Mouse (Mus musculus): Measurements from ENCODE around the gene Fxyd6. TPM values are rescaled to one million over a fixed set of nuclear protein-coding genes. Genes with fewer than 3 reads are reported as not detected.

Fxyd6 gene
- polyA plus RNA-seq, 1 experiment from 2014 or later: 121 TPM

- WGBS: 82% methylated on average over 4 of the region's 4 CpGs
- no peak overlapping the region for H3K9ac ChIP-seq
- no peak overlapping the region for H3K4me3 ChIP-seq
- H3K36me3 ChIP-seq: peaks cover 6% of the 10 kb centered on the region; the same call in 1 of the 2 replicates
- H3K4me2 ChIP-seq (replicated peaks): no peak overlapping the region
- ATAC-seq (ENCODE audit: insufficient number of reproducible peaks, insufficient read depth, low FRiP score, low TSS enrichment): no peak
- H3K27ac ChIP-seq: no peak overlapping the region
- peaks cover 16% of the 10 kb centered on the region for H3K4me1 ChIP-seq
- H3K9me3 ChIP-seq: no peaks in the 10 kb centered on the region
- no peaks in the 10 kb centered on the region for H3K27me3 ChIP-seq
Observed at GRCm38 (mm10) chr9:45376427-45376826, 6.4 kb downstream of the Fxyd6 start.

GRCm38 (mm10) chr9:45376883-45377282, 6.9 kb downstream of the Fxyd6 start:
- Histone ChIP-seq H3K4me1 (peaks cover 14% of the 10 kb centered on the region), H3K9ac (no peak overlapping the region), H3K36me3 (peaks cover 6% of the 10 kb centered on the region; the same call in 1 of the 2 replicates), H3K9me3 (no peaks in the 10 kb centered on the region), H3K27ac (no peak overlapping the region), H3K27me3 (no peaks in the 10 kb centered on the region), H3K4me3 (no peak overlapping the region), H3K4me2 (replicated peaks) (no peak overlapping the region)
- 92% methylated on average over 2 of the region's 2 CpGs for WGBS
- ATAC-seq (ENCODE audit: insufficient number of reproducible peaks, insufficient read depth, low FRiP score, low TSS enrichment): no peak

- Histone ChIP-seq H3K9ac (no peak overlapping the region), H3K4me2 (replicated peaks) (no peak overlapping the region), H3K27ac (no peak overlapping the region), H3K4me1 (peaks cover 10% of the 10 kb centered on the region; the same call in 1 of the 2 replicates), H3K9me3 (no peaks in the 10 kb centered on the region), H3K36me3 (peaks cover 6% of the 10 kb centered on the region; the same call in 1 of the 2 replicates), H3K27me3 (no peaks in the 10 kb centered on the region), H3K4me3 (no peak overlapping the region)
- ATAC-seq (ENCODE audit: insufficient number of reproducible peaks, insufficient read depth, low FRiP score, low TSS enrichment): no peak
- 59% methylated on average over 10 of the region's 10 CpGs for WGBS
Observed at GRCm38 (mm10) chr9:45380411-45381251, 10.6 kb downstream of the Fxyd6 start.

- H3K27me3 ChIP-seq: no peaks in the 10 kb centered on the region
Observed at GRCm38 (mm10) chr9:45382336-45382735, 12.4 kb downstream of the Fxyd6 start.

GRCm38 (mm10) chr9:45382834-45383233, 12.8 kb downstream of the Fxyd6 start:
- Histone ChIP-seq H3K27ac (no peak overlapping the region), H3K4me1 (peaks cover 10% of the 10 kb centered on the region; the same call in 1 of the 2 replicates), H3K9me3 (no peaks in the 10 kb centered on the region), H3K9ac (no peak overlapping the region), H3K36me3 (peaks cover 2% of the 10 kb centered on the region; the same call in 1 of the 2 replicates), H3K4me3 (no peak overlapping the region), H3K27me3 (no peaks in the 10 kb centered on the region), H3K4me2 (replicated peaks) (no peak overlapping the region)
- no peak for ATAC-seq (ENCODE audit: insufficient number of reproducible peaks, insufficient read depth, low FRiP score, low TSS enrichment)
- 69% methylated on average over 5 of the region's 5 CpGs for WGBS

More at GRCm38 (mm10) chr9:45382336-45382735, 12.4 kb downstream of the Fxyd6 start:
- no peaks in the 10 kb centered on the region for H3K9me3 ChIP-seq
- 82% methylated on average over 5 of the region's 5 CpGs for WGBS
- no peak overlapping the region for H3K4me3 ChIP-seq
- peaks cover 10% of the 10 kb centered on the region; the same call in 1 of the 2 replicates for H3K4me1 ChIP-seq
- ATAC-seq (ENCODE audit: insufficient number of reproducible peaks, insufficient read depth, low FRiP score, low TSS enrichment): no peak
- H3K4me2 ChIP-seq (replicated peaks): no peak overlapping the region
- no peak overlapping the region for H3K27ac ChIP-seq
- H3K36me3 ChIP-seq: peaks cover 2% of the 10 kb centered on the region; the same call in 1 of the 2 replicates
- no peak overlapping the region for H3K9ac ChIP-seq

GRCm38 (mm10) chr9:45383883-45384282, 13.9 kb downstream of the Fxyd6 start:
- Histone ChIP-seq H3K4me3 (no peak overlapping the region), H3K9ac (no peak overlapping the region), H3K36me3 (peaks cover 2% of the 10 kb centered on the region; the same call in 1 of the 2 replicates), H3K4me2 (replicated peaks) (no peak overlapping the region), H3K4me1 (peaks cover 10% of the 10 kb centered on the region; the same call in 1 of the 2 replicates), H3K27me3 (no peaks in the 10 kb centered on the region), H3K27ac (no peak overlapping the region), H3K9me3 (no peaks in the 10 kb centered on the region)
- ATAC-seq (ENCODE audit: insufficient number of reproducible peaks, insufficient read depth, low FRiP score, low TSS enrichment): no peak
- WGBS: 92% methylated on average over 6 of the region's 6 CpGs

- no peak overlapping the region for H3K27ac ChIP-seq
- 81% methylated on average over 5 of the region's 5 CpGs for WGBS
- H3K9ac ChIP-seq: no peak overlapping the region
- H3K9me3 ChIP-seq: no peaks in the 10 kb centered on the region
- no peaks in the 10 kb centered on the region for H3K36me3 ChIP-seq
- H3K4me1 ChIP-seq: no peaks in the 10 kb centered on the region
- no peaks in the 10 kb centered on the region for H3K27me3 ChIP-seq
- H3K4me3 ChIP-seq: no peak overlapping the region
- ATAC-seq (ENCODE audit: insufficient number of reproducible peaks, insufficient read depth, low FRiP score, low TSS enrichment): no peak
- H3K4me2 ChIP-seq (replicated peaks): no peak overlapping the region
Observed at GRCm38 (mm10) chr9:45386698-45387097, 16.7 kb downstream of the Fxyd6 start.

- Histone ChIP-seq H3K4me1 (no peaks in the 10 kb centered on the region), H3K9me3 (no peaks in the 10 kb centered on the region), H3K4me3 (no peak overlapping the region), H3K27me3 (no peaks in the 10 kb centered on the region), H3K9ac (no peak overlapping the region), H3K4me2 (replicated peaks) (no peak overlapping the region), H3K27ac (no peak overlapping the region), H3K36me3 (peaks cover 11% of the 10 kb centered on the region)
- ATAC-seq (ENCODE audit: insufficient number of reproducible peaks, insufficient read depth, low FRiP score, low TSS enrichment): 0 out of 2 replicates have a peak, but pooled peaks have one; percentile 39
- 44% methylated on average over 12 of the region's 12 CpGs for WGBS
Observed at GRCm38 (mm10) chr9:45388385-45388994, 18.5 kb downstream of the Fxyd6 start.

- Histone ChIP-seq H3K36me3 (peaks cover 16% of the 10 kb centered on the region), H3K27me3 (no peaks in the 10 kb centered on the region), H3K4me3 (no peak overlapping the region), H3K9me3 (no peaks in the 10 kb centered on the region), H3K4me1 (no peaks in the 10 kb centered on the region), H3K27ac (no peak overlapping the region), H3K4me2 (replicated peaks) (no peak overlapping the region), H3K9ac (no peak overlapping the region)
- no peak for ATAC-seq (ENCODE audit: insufficient number of reproducible peaks, insufficient read depth, low FRiP score, low TSS enrichment)
- WGBS: 80% methylated on average over 8 of the region's 8 CpGs
Observed at GRCm38 (mm10) chr9:45389596-45389995, 19.6 kb downstream of the Fxyd6 start.

- ATAC-seq (ENCODE audit: insufficient number of reproducible peaks, insufficient read depth, low FRiP score, low TSS enrichment): no peak
- no peaks in the 10 kb centered on the region for H3K9me3 ChIP-seq
- no peak overlapping the region for H3K9ac ChIP-seq
- no peak overlapping the region for H3K27ac ChIP-seq
- no peak overlapping the region for H3K4me2 ChIP-seq (replicated peaks)
- 70% methylated on average over 7 of the region's 7 CpGs for WGBS
- H3K36me3 ChIP-seq: peaks cover 27% of the 10 kb centered on the region
- no peaks in the 10 kb centered on the region for H3K4me1 ChIP-seq
- no peak overlapping the region for H3K4me3 ChIP-seq
- H3K27me3 ChIP-seq: no peaks in the 10 kb centered on the region
Observed at GRCm38 (mm10) chr9:45391299-45391698, 21.3 kb downstream of the Fxyd6 start.

- H3K9ac ChIP-seq: no peak overlapping the region
- H3K4me3 ChIP-seq: no peak overlapping the region
- 83% methylated on average over 6 of the region's 6 CpGs for WGBS
- peaks cover 27% of the 10 kb centered on the region for H3K36me3 ChIP-seq
- no peaks in the 10 kb centered on the region for H3K4me1 ChIP-seq
- no peaks in the 10 kb centered on the region for H3K27me3 ChIP-seq
- H3K4me2 ChIP-seq (replicated peaks): no peak overlapping the region
- no peak overlapping the region for H3K27ac ChIP-seq
- no peak for ATAC-seq (ENCODE audit: insufficient number of reproducible peaks, insufficient read depth, low FRiP score, low TSS enrichment)
- no peaks in the 10 kb centered on the region for H3K9me3 ChIP-seq
Observed at GRCm38 (mm10) chr9:45395218-45395617, 25.2 kb downstream of the Fxyd6 start.

- Histone ChIP-seq H3K4me1 (no peaks in the 10 kb centered on the region), H3K9ac (no peak overlapping the region), H3K27me3 (no peaks in the 10 kb centered on the region), H3K27ac (no peak overlapping the region), H3K4me2 (replicated peaks) (no peak overlapping the region), H3K9me3 (no peaks in the 10 kb centered on the region), H3K4me3 (no peak overlapping the region), H3K36me3 (peaks cover 27% of the 10 kb centered on the region)
- 48% methylated on average over 3 of the region's 3 CpGs for WGBS
- ATAC-seq (ENCODE audit: insufficient number of reproducible peaks, insufficient read depth, low FRiP score, low TSS enrichment): no peak
Observed at GRCm38 (mm10) chr9:45395796-45396195, 25.8 kb downstream of the Fxyd6 start.
